Mouse (Mus musculus) layer of hippocampus, adult 8-10 months (tissue): ENCODE data around the gene Pard3. TPM values are rescaled to one million over a fixed set of nuclear protein-coding genes. Genes with fewer than 3 reads are reported as not detected.

ENCODE experiments used
- DNase-seq, 2 experiments: peaks; one replicate each; pipeline ENCODE4 v3.0.0; 2022; ENCODE audit warnings: low spot score in 2 of 2
- total RNA-seq, 4 experiments: library from RNA; stranded (reverse); gene quantifications; 2 replicates each; pipeline ENCODE4 v1.2.4; 2022

Pard3 gene
- total RNA-seq, 4 experiments from 2014 or later: 22.7 to 28.9 (median 25.4) TPM

DNA sequence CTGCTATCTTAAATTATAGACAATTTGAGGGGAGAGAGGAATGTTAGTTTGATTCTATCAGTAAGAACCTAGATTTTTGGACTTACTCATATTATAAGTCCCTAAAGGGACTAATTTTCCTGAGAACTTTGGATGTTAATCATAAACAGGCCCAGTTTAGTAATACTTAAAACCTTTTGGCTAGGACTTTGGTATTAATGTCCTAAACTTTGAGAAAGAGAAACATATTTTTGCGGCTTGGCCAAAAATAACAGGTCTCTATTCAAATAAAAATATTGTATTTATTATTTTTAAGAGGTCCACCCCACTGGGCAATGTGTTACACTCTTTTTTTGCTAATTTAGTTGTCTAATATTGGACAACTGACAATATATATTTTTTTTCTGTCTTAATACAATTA lies 271.5 kb downstream of the Pard3 start:
- no peak for DNase-seq

DNA sequence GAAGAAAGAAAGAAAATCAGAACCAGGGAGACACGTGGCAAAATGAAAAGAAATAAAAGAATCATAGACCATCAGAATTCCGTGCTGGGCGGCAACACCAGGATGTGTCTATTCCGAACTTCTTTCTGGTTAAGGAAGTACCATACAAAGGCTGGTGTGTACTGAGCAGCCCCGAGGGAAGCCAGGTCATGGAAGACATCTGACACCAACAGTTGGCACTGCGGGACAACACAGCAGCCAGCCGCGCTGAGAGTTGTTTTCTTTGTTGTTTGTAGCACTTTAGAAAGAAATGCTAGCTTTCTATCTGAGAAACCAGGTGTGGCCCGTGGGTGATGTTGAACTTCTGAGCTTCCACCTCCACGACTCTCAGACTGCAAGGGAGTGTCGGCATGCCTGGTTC lies 274.5 kb downstream of the Pard3 start:
- no peak for DNase-seq

DNA sequence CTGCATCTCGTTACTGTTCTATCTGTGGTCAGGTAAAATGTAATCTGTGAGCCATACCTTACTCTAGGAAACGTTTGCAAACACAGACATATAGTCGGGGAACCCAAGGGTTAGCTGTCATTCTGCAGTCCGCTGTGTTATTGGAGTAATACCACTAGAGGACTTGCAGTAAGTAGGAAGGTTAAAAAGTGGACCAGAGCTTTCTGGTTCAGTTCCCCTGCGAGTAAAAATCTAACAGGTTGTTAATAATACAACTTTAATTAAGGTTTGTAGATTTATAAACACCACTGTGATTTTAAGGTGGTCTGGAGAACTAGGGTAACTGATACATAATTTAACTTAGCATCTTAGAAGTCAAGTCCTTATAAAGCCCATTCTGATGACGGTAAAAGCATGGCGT lies 277.4 kb downstream of the Pard3 start:
- no peak for DNase-seq

DNA sequence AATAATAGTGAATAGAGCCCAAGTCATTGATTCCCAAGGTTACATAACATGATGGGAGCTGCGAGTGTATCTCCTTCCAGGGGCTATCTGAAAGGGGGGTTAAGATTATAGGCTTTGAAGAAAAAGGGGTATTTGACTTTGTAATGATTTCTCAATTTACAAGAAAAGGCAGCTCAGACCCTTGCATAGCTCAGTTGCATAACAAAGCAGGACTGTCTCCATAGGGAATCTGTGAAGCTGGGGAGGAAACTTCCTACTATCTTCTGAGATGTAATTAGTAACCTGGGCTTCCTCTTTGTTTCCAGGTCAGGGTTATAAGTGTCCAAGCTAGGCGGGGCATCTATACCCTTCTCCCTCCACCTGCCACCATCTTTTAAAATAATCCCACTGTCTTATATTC lies 279.4 kb downstream of the Pard3 start:
- no peak for DNase-seq

DNA sequence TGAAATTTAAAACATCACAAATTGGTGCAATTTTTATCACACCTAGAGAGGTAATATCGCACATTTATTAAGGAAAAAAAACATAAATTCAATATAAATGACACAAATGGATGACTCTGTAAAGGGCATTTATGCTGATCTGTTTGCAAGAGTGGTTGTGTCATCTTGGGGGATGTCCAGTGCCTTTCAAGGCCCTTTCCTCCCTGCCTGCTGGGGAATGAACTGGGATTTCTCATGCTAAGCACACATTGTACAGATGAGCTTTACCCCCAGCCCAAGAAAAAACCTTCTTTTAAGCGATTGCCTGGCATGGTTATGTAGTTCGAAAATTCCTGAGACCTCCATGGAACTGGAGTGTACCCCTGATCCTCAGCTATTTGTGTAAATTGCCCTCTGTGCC lies 280.7 kb downstream of the Pard3 start:
- DNase-seq: no peak

DNA sequence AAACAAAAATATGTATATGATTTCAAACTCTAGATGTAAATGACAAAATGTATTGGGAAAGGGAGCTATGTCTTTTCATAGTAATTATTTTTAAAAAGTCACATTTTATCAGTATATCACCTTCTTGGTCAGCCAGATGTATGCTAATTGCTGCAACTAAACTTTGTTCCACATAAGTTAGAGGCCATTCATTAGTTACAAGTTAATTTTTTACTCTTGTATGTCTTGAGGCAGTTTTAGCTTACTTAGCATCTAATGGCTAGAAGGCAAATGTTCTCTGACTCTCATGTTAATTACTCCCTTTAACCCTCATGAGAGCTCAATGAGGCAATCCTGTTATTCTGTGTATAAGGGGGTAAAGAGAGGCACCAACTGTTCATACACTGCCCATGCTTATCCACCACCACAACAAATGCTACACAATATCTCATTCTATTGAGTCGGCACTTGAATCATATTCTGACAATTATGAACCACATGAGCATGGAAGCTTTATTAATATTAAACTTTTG lies 282.3 kb downstream of the Pard3 start:
- no peak for DNase-seq

DNA sequence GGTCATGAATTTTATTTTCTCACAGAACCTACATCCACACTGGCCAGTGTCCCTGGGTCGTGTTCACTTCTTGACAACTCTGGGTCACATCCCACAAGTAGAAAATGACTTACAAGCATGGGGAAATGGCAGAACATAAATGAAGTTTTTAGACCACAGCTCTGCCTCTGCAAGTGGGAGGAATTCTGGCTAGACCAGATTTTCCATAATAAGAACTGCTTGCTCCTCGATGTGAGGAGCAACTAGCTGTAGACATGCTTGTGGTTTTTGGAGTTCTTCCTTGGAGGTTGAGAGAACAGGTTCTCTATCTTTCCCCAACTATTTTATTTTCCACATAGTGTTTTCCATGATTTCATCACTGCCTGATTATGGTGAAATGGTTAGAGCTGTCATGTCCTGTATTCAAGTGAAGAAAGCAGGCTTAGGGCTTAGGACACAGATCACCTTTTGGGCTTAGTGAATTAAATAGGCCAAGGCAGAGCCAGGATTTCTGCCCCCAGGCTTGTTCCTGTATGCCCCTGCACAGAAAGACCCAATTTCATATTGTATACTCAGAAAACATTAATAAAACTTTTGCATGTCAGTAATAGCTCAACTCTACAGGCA lies 284.3 kb downstream of the Pard3 start:
- DNase-seq: no peak

DNA sequence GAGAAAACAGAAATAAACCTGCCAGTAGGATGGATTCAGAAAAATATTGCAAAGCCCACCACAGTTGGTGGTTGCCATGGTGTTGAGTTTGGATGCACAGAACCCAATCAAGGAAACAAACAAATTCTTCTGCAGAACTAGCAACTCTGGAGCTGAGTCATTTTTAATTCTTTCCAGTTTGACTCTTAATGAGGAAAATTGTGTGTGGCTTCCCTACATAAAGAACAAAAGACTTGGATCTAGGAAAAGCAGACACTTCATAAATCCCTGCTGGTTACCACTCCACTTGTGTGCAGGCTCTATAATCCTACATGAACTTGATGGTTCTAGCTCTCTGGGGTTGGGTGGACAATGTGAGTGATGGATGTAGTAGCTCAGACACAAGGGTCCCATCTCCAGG lies 298.1 kb downstream of the Pard3 start:
- DNase-seq: no peak

DNA sequence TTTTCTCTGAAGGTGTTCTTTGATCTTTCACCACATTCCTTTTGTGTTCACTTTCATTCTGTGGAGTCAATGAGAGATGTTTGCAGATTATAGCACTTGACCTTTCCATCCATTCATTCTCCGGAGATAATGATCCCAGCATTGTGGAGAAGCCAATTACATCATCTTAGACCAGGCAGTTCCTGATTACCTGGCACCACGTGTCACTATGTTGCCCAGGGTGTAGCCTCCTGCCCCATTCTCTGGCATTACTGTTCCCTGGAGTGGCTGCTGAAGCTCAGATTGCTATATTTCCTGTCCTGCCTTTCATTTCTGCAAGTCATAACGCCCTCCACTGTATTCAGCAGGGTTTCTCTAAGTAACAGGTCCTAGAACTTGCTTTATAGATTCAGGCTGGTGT lies 304.7 kb downstream of the Pard3 start:
- no peak for DNase-seq

DNA sequence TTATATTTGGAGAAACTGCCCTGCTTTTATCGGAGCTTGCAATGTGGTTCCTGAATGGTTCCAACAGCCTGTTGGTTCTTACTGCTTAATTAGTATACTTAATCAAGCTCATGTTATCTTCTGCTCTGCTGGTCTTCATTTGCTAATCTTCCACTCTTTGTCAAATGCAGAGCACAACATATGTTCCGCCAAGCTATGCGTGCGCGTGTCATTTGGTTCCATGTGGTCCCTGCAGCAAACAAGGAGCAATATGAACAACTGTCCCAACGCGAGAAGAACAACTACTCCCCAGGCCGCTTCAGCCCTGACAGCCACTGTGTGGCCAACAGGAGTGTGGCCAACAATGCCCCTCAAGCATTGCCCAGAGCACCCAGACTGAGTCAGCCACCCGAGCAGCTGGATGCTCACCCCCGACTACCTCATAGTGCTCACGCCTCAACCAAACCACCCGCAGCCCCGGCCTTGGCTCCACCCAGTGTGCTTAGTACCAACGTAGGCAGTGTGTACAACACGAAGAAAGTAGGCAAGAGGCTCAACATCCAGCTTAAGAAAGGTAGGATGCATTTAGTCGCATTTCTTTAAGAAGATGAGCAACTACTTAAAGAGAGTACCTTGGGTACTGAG lies 307.7 kb downstream of the Pard3 start:
- DNase-seq: no peak

DNA sequence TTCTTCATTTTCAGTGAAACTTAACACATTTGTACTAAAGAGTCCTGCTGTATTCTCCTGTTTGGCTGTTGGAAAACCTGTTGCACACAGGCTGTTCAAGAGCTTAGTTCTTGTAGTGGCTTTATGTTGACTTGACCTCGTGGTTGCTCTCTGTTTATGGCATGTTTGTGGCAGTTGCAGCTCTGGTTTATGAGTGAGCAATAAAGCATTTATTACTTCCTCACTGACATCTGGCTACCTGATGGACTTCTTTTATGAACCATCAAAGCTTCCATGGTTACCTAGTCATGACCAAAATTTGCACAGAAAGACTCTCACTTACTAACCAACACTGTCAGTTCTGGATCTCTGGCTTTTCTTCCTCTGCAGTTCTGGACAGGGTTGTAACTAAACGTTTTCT lies 314.1 kb downstream of the Pard3 start:
- no peak for DNase-seq

DNA sequence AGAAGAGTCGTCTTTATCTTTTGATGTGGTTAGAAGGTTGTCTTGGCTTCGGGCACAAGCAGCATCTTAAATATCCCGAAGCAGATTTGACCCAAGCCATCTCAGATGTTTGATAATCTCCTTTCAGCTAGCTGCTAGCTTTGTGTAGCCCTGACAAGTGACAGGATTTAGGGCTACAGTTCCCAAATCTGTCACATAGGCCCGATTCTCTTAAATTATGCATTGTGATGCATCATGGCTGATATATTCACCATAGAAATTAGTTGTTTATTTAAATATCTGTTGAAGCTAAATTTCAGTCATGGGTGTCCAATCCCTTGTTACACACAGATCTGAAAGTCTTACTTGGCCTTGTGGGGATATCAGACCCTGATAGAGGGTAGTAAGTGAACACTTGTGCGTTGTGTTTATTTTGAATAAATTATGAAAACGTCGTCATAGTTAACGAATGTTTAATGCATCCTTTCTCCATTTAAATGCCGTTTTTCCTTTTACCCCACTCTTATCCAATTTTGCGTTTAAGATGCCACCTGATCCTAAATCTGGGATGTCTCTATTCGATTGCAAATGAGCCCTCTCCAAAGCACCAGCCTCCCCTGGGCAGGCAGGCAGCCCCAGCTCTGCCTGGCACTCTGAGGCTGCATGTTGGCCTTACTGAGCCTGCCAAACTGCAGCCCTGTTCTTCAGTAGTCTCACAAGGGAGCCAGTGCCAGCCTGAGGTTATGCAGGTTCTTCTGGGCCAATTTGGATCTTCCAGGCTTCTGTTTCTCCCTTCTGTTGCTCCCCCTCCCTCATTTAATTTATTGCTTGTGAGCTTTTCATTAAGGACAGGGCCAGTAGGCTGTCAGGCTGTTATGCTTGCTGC lies 315.5 kb downstream of the Pard3 start:
- peak; percentile 33 to 36 for DNase-seq

DNA sequence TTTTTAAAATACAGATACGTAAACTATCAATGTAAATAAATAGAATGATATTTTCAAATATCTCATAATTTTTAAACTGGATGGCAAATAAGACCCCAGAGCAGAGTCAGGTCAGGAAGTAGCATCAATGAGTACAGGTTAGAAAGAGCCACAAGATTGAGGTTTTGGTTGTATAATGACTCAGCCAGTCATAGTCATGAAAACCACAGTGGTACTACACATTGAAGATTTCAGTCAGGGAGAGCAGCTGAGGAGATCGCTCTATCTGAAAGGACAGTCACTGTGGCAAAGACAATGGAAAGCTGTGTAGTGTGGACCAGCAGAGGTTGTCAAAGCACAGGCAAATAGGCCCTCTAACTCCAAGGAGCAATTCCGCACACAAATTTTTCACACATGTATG lies 317.6 kb downstream of the Pard3 start:
- DNase-seq: no peak

DNA sequence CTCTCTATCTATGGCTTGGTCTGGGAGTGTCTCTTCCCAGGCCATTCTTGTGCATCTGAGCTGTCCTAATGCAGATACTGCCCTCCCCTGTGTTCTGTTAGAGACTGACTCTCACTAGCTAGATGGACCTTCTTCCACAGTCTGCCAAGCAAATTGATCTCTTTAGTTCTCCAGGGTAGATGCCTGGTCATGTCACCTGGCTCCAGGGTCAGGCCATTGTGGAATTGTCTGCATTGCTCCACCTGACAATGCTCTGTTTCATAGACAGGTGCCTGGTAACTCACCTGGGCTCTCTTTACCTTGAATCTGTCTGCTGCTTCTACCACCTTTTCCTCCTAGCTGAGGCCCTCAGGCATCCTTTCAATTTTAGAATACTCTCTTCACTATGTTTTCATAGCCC lies 329.0 kb downstream of the Pard3 start:
- no peak for DNase-seq

DNA sequence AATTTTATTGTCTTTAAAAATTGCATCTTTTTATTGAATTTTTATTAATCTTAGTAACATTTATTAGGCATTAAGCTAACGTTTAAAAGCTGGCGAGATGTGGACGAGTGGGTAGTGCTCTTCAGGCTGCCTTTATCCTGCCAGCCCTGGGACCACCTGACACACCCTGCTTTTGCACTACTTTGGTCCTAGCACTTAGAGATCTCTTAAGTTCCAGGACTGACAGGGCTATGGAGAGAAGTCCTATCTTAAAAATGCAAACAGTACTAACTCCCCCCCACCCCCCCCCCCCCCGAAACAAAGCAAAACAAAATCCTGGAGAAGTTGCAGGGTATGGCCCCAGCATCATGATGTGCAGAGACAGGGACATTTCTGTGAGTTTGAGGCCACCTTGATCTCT lies 331.8 kb downstream of the Pard3 start:
- DNase-seq: no peak

DNA sequence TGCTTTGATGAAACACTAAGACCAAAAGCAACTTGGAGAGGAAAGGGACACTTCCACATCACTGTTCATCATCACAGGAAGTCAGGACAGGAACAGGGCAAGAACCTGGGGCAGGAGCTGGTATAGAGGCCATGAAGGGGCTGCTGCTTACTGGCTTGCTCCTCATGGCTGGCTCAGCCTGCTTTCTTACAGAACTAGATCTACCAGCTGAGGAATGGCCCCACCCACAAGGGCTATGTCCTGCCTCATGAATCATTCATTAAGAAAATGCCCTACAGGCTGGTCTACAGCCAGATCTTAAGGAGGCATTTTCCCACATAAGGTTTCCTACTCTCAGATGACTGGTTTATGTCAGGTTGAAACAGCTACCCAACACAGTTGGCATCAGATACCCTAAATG lies 342.1 kb downstream of the Pard3 start:
- no peak for DNase-seq

DNA sequence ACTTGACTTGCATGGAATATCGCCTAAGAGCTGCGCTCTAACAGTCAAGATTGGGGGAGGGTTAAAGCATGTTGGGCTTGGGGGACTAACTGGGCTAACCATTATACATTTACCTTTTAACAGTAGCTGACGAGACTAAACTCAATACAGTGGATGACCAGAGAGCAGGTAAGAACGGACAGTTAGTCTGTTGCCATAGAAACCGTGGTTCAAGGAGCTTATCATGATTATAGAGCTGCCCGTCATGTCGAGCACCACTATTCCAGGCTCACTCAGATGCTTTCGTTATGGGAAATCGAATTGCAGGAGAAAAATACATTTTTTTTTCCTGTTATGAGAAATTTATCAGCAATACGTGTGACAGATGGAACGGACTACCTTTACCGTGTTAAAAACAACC lies 346.9 kb downstream of the Pard3 start:
- DNase-seq: no peak

DNA sequence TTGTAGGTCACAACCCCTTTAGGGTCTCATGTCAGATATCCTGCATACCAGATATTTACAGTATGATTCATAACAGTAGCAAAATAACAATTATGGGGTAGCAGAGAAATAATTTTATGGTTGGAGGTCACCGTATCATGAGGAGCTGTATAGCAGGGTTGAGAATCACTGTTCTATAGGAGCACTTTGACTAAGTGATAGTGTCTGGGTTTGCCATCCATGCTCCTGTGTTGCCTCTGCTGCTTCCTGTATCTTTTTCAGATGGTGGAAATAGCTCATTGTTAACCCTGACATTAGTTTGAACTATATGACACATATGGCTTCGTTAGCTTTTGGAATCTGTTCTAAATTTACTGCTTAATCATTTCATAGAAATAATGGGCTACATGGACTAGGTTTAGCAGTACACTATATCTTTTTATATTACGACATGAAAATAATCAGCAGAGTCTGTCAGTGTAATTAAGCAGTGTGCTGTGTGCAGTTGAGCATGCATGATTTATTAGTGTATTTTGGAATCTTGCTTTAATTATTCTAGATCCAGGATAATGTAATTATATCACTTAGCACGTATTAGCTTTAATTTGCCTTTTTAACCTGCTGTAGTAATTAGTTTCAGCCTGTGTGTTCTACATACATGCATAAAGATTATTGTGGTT lies 347.6 kb downstream of the Pard3 start:
- no peak for DNase-seq

DNA sequence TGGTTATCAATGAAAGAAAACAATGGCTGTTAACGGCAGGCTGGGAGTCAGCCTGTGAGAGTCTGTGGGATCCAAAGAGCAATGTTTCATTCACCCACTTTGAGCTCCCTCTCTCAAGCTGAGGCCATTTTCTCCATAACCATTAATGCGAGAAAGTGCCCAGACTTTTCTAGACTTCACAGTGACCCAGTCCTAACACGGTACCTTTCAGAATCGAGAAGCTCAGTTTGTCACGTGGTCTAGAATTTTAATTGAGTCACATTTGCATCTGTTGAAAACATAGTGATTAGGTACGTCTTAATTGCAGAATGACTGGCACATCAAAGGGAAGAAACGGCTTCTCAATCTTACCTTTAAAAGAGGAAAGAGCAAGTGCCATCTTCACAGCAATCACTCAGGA lies 359.3 kb downstream of the Pard3 start:
- no peak for DNase-seq

DNA sequence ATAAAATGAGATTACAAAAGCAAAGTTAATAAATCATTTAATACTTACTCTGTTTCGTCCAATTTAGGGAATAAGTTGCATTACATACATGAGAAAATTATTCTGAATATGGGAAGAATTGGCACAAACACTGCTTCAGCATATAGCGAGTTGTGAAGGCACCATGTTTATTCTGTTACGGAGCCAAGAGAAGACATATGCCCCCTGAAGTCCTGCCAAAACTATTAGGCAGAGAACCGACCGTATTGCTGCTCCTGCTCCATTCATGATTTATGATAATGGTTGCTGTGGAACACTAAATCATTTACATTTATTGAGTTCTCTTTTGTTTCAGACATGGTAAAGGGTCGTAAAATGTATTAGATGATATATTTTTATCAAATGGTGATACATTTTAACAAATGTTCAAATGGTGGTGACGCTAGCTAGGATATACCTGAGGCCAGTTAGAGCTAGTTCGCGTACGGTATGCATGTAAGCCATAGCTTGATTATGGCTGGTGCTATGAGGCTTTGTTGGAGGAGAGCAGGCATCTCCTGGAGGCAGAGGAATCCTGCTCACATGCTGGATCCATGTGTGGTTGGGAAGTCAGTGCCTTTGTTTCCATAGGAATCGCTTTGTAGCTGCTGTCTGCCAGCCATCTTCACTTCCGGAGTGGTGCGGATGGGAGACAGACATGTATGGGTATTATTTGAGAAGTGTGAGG lies 360.7 kb downstream of the Pard3 start:
- no peak for DNase-seq

DNA sequence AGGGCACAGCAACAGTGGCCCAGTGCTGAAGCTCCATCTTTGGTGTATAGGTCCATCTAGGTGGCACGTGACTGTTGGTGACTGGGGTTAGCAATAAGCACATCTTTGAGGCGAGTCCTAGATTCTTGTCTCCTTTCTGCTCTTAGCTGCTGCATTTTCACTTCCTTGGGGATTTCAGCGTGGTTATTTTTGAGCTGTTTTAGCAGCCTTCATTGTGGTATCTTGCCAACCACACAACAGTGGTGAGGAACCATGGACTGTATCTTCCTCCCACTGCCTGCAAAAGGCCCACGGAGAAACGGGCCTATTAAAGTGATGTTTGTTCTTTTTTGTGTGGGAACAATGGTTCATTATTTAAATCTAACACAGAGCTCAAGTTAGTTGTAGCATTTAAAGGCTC lies 363.2 kb downstream of the Pard3 start:
- DNase-seq: no peak
